Mouse (Mus musculus): ENCODE results near the gene Cntfr. TPM values are rescaled to one million over a fixed set of nuclear protein-coding genes. Genes with fewer than 3 reads are reported as not detected.

Cntfr gene
- polyA plus RNA-seq (2012; rRNA removed) = 21.2 and 25.5 TPM in 2 replicates

GRCm38 (mm10) chr4:41696930-41697841 lies at the start of gene Cntfr:
Cntfr (minus strand) TSS chr4:41697089.

GRCm38 (mm10) chr4:41731052-41731765 lies 34.3 kb upstream of the Cntfr start, which contains the start of gene Arid3c:
Arid3c (minus strand) TSS chr4:41731142.

GRCm38 (mm10) chr4:41722918-41723351 lies 26.0 kb upstream of the Cntfr start, which contains the start of gene Dctn3:
Dctn3 (minus strand) TSS chr4:41723170.

GRCm38 (mm10) chr4:41713197-41714067 lies 16.5 kb upstream of the Cntfr start, which contains the start of gene Rpp25l:
Rpp25l (minus strand) TSS chr4:41713534.

GRCm38 (mm10) chr4:41699783-41700182 lies 2.9 kb upstream of the Cntfr start, which contains the start of gene Il11ra1:
Il11ra1 (plus strand) TSS chr4:41699989.

GRCm38 (mm10) chr4:41639913-41640507 lies 56.9 kb downstream of the Cntfr start, which contains the start of gene Enho:
Enho (minus strand) TSS chr4:41640324.

Other genes starting within 250 kb of the Cntfr start
- 1.7 and 2.6 TPM in 2 replicates for gene Kif24, start 232.2 kb downstream of the Cntfr start, polyA plus RNA-seq (2012; rRNA removed)
- 10.4 and 11.9 TPM in 2 replicates for gene Nudt2, start 231.9 kb downstream of the Cntfr start, polyA plus RNA-seq (2012; rRNA removed)
- gene AI464131, start 194.0 kb downstream of the Cntfr start, polyA plus RNA-seq (2012; rRNA removed) = 8.8 and 9.1 TPM in 2 replicates
- gene 1110017D15Rik, start 179.8 kb downstream of the Cntfr start, polyA plus RNA-seq (2012; rRNA removed) = 36.8 and 36.9 TPM in 2 replicates
- 39.7 and 44.1 TPM in 2 replicates for gene Fam219a, start 127.6 kb downstream of the Cntfr start, polyA plus RNA-seq (2012; rRNA removed)
- gene Dnaic1, start 127.3 kb downstream of the Cntfr start, polyA plus RNA-seq (2012; rRNA removed) = 7.8 and 7.9 TPM in 2 replicates
- gene Enho, start 56.8 kb downstream of the Cntfr start, polyA plus RNA-seq (2012; rRNA removed) = 37.4 and 45.6 TPM in 2 replicates
- 162 and 259 TPM in 2 replicates for gene Il11ra1, start 2.9 kb upstream of the Cntfr start, polyA plus RNA-seq (2012; rRNA removed)
- gene Rpp25l, start 16.4 kb upstream of the Cntfr start, polyA plus RNA-seq (2012; rRNA removed) = 65.6 and 76.5 TPM in 2 replicates
- gene Dctn3, start 26.1 kb upstream of the Cntfr start, polyA plus RNA-seq (2012; rRNA removed) = 61.0 and 63.4 TPM in 2 replicates
- gene Arid3c, start 34.1 kb upstream of the Cntfr start, polyA plus RNA-seq (2012; rRNA removed) = 0.09 TPM in 1 of 2 replicates, not detected in the other
- 85.7 and 104 TPM in 2 replicates for gene Galt, start 58.1 kb upstream of the Cntfr start, polyA plus RNA-seq (2012; rRNA removed)
- 128 and 145 TPM in 2 replicates for gene Sigmar1, start 59.1 kb upstream of the Cntfr start, polyA plus RNA-seq (2012; rRNA removed)
- gene Ccl27a, start 77.2 kb upstream of the Cntfr start, polyA plus RNA-seq (2012; rRNA removed) = 54.6 and 69.8 TPM in 2 replicates
- gene Gm21541, start 206.5 kb upstream of the Cntfr start, polyA plus RNA-seq (2012; rRNA removed) = 1.9 and 12.9 TPM in 2 replicates
- 3.1 and 5.0 TPM in 2 replicates for gene Gm20878, start 244.5 kb upstream of the Cntfr start, polyA plus RNA-seq (2012; rRNA removed)